Mouse (Mus musculus): Measurements from ENCODE around the gene Fam227b. TPM values are rescaled to one million over a fixed set of nuclear protein-coding genes. Genes with fewer than 3 reads are reported as not detected.

The Fam227b gene
- polyA plus RNA-seq, 1 experiment from 2014 or later, result not detected

DNA sequence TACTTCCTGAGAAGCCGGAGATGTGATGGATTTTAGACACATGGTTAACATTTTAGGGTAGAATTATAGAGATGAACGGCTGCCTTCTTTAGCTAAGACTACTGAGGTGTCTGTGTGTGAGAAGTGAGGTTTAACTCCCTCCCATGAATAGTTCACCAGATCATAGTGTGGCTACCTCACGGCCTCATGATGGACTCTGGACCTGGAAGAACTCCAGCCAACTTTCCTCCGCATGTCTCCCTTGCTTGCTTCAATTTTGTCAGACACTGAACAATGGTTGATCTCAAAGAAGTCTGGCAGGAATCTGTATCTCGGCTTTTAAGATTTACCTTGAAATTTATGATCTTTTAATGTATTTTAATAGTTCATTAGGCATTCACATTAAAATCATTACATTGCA is 106.2 kb downstream of the Fam227b start:
- H3K36me3 ChIP-seq (ENCODE audit: control insufficient read depth, insufficient read depth, low read length), result no peaks in the 10 kb centered on the region
- no peak for ATAC-seq
- H3K4me1 ChIP-seq (ENCODE audit: control insufficient read depth, insufficient read depth, low read length), result no peaks in the 10 kb centered on the region
- no peak overlapping the region for H3K9ac ChIP-seq (ENCODE audit: low read length)
- no peak overlapping the region for H3K4me2 ChIP-seq (ENCODE audit: low read length)
- H3K9me3 ChIP-seq (replicated peaks; ENCODE audit: control insufficient read depth, low read length), result no peaks in the 10 kb centered on the region
- no peak for DNase-seq (ENCODE audit: low spot score)
- no peaks in the 10 kb centered on the region for H3K27me3 ChIP-seq (replicated peaks; ENCODE audit: control insufficient read depth, insufficient read depth, low read length)
- no peak overlapping the region for H3K4me3 ChIP-seq (ENCODE audit: low read depth, low read length)
- H3K27ac ChIP-seq (ENCODE audit: low read depth, low read length), result no peak overlapping the region
- WGBS, result 94% methylated on average over 5 of the region's 5 CpGs

- no peak overlapping the region for H3K27ac ChIP-seq (ENCODE audit: low read depth, low read length)
- DNase-seq (ENCODE audit: low spot score) (no peak), ATAC-seq (no peak)
- H3K4me2 ChIP-seq (ENCODE audit: low read length), result no peak overlapping the region
- no peaks in the 10 kb centered on the region for H3K27me3 ChIP-seq (replicated peaks; ENCODE audit: control insufficient read depth, insufficient read depth, low read length)
- no peaks in the 10 kb centered on the region for H3K9me3 ChIP-seq (replicated peaks; ENCODE audit: control insufficient read depth, low read length)
- no peaks in the 10 kb centered on the region for H3K4me1 ChIP-seq (ENCODE audit: control insufficient read depth, insufficient read depth, low read length)
- no peak overlapping the region for H3K4me3 ChIP-seq (ENCODE audit: low read depth, low read length)
- no peaks in the 10 kb centered on the region for H3K36me3 ChIP-seq (ENCODE audit: control insufficient read depth, insufficient read depth, low read length)
- 39% methylated on average over 3 of the region's 3 CpGs for WGBS
- H3K9ac ChIP-seq (ENCODE audit: low read length), result no peak overlapping the region
Measured at GRCm38 (mm10) chr2:126042674-126043073, 109.1 kb downstream of the Fam227b start.

DNA sequence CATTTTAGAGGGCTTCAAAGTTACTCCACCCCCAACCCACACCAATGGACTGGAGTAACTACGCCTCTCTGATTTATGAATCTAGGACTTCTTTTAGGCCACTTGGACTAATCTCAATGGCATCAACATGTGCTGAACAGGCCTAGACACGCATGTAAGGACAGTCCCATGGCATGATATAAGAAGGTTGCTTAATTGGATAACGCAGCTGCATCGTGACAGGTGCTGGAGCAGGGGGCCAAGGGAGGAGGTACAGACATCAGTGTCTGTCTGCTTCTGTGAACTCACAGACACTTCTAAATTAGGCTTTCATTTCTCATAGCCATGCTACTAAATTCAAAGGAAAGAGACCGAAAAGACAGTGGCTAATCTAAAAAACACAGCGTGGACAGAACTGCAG is 110.6 kb downstream of the Fam227b start:
- DNase-seq (ENCODE audit: low spot score) (no peak), ATAC-seq (no peak)
- Histone ChIP-seq H3K4me2 (ENCODE audit: low read length) (no peak overlapping the region), H3K9ac (ENCODE audit: low read length) (no peak overlapping the region), H3K9me3 (replicated peaks; ENCODE audit: control insufficient read depth, low read length) (no peaks in the 10 kb centered on the region), H3K4me1 (ENCODE audit: control insufficient read depth, insufficient read depth, low read length) (no peaks in the 10 kb centered on the region), H3K27ac (ENCODE audit: low read depth, low read length) (no peak overlapping the region), H3K36me3 (ENCODE audit: control insufficient read depth, insufficient read depth, low read length) (no peaks in the 10 kb centered on the region), H3K27me3 (replicated peaks; ENCODE audit: control insufficient read depth, insufficient read depth, low read length) (no peaks in the 10 kb centered on the region), H3K4me3 (ENCODE audit: low read depth, low read length) (no peak overlapping the region)
- 87% methylated on average over 6 of the region's 6 CpGs for WGBS

DNA sequence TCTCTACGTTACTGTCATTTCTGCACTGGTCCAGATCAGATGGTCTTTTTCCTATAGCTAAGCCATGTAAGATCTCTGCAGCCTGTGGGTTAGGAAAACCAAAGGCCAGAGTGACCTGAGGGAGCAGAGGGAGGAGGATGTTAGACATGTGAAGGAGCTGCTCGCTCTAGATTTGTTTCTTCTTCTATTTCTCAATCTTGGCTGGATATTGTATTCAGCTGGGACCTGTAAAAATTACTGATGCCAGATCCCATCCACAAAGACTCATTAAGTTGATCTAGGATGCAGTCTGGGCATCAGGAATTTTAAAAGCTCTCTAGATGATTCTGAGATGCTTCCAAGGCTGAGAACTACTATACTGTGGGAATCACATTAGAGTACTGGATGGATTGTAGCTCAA is 111.2 kb downstream of the Fam227b start:
- Histone ChIP-seq H3K9me3 (replicated peaks; ENCODE audit: control insufficient read depth, low read length) (no peaks in the 10 kb centered on the region), H3K4me2 (ENCODE audit: low read length) (no peak overlapping the region), H3K27ac (ENCODE audit: low read depth, low read length) (no peak overlapping the region), H3K4me3 (ENCODE audit: low read depth, low read length) (no peak overlapping the region), H3K4me1 (ENCODE audit: control insufficient read depth, insufficient read depth, low read length) (no peaks in the 10 kb centered on the region), H3K27me3 (replicated peaks; ENCODE audit: control insufficient read depth, insufficient read depth, low read length) (no peaks in the 10 kb centered on the region), H3K36me3 (ENCODE audit: control insufficient read depth, insufficient read depth, low read length) (no peaks in the 10 kb centered on the region), H3K9ac (ENCODE audit: low read length) (no peak overlapping the region)
- DNase-seq (ENCODE audit: low spot score) (no peak), ATAC-seq (no peak)
- WGBS, result 90% methylated on average over 2 of the region's 2 CpGs

DNA sequence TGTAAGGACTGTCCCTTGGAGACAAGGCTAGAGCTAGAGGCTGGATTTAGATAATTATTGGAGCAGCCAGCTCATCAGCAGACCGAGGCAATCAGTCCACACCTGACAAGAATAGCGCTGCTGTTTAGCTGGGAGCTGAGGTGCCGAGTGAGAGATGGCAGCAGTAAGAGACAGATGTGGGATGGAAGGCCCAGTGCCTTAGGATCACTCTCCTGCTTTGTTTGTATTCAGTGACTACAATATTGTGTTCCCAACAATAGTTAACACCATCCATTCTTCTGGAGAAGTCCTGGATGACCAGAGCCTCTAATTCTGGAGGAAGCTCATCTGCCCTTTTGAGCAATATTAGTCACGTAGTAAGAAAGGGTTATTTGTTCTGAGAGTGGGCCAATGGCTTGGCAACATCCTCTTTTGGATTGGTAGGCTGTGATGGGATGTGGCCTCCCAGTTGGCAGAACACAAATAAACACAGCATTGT is 112.4 kb downstream of the Fam227b start:
- 82% methylated on average over 4 of the region's 4 CpGs for WGBS
- Histone ChIP-seq H3K4me2 (ENCODE audit: low read length) (no peak overlapping the region), H3K9me3 (replicated peaks; ENCODE audit: control insufficient read depth, low read length) (no peaks in the 10 kb centered on the region), H3K27me3 (replicated peaks; ENCODE audit: control insufficient read depth, insufficient read depth, low read length) (no peaks in the 10 kb centered on the region), H3K36me3 (ENCODE audit: control insufficient read depth, insufficient read depth, low read length) (no peaks in the 10 kb centered on the region), H3K9ac (ENCODE audit: low read length) (no peak overlapping the region), H3K4me3 (ENCODE audit: low read depth, low read length) (no peak overlapping the region), H3K27ac (ENCODE audit: low read depth, low read length) (no peak overlapping the region), H3K4me1 (ENCODE audit: control insufficient read depth, insufficient read depth, low read length) (no peaks in the 10 kb centered on the region)
- no peak for ATAC-seq
- DNase-seq (ENCODE audit: low spot score), result no peak

GRCm38 (mm10) chr2:126038221-126039000 is 113.4 kb downstream of the Fam227b start:
- 59% methylated on average over 7 of the region's 7 CpGs for WGBS
- no peak for ATAC-seq
- no peak overlapping the region for H3K9ac ChIP-seq (ENCODE audit: low read length)
- no peak overlapping the region for H3K4me3 ChIP-seq (ENCODE audit: low read depth, low read length)
- H3K9me3 ChIP-seq (replicated peaks; ENCODE audit: control insufficient read depth, low read length), result no peaks in the 10 kb centered on the region
- H3K4me1 ChIP-seq (ENCODE audit: control insufficient read depth, insufficient read depth, low read length), result no peaks in the 10 kb centered on the region
- no peak overlapping the region for H3K27ac ChIP-seq (ENCODE audit: low read depth, low read length)
- no peak for DNase-seq (ENCODE audit: low spot score)
- H3K4me2 ChIP-seq (ENCODE audit: low read length), result no peak overlapping the region
- no peaks in the 10 kb centered on the region for H3K27me3 ChIP-seq (replicated peaks; ENCODE audit: control insufficient read depth, insufficient read depth, low read length)
- H3K36me3 ChIP-seq (ENCODE audit: control insufficient read depth, insufficient read depth, low read length), result no peaks in the 10 kb centered on the region

DNA sequence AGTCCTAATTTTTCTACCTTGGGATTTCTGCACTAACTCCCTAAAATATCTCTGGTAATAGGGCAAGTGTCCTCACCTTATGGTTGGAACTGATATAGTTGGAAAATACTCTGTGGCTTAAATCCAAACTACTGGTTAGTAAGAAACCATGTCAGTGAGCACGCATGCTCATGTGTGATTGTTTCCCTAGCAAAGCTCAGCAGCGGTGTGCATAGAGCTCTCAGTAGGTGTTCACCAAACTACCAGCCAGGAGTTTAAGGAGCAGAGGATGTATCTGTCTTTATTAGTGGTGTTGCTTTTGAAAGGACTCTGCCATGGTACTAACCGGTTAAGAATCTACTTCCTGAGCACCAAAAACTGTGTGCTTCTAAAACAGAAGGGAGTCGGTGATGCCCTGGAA is 115.7 kb downstream of the Fam227b start:
- Histone ChIP-seq H3K27me3 (replicated peaks; ENCODE audit: control insufficient read depth, insufficient read depth, low read length) (no peaks in the 10 kb centered on the region), H3K4me3 (ENCODE audit: low read depth, low read length) (no peak overlapping the region), H3K9ac (ENCODE audit: low read length) (no peak overlapping the region), H3K36me3 (ENCODE audit: control insufficient read depth, insufficient read depth, low read length) (no peaks in the 10 kb centered on the region), H3K27ac (ENCODE audit: low read depth, low read length) (no peak overlapping the region), H3K9me3 (replicated peaks; ENCODE audit: control insufficient read depth, low read length) (no peaks in the 10 kb centered on the region), H3K4me2 (ENCODE audit: low read length) (no peak overlapping the region), H3K4me1 (ENCODE audit: control insufficient read depth, insufficient read depth, low read length) (no peaks in the 10 kb centered on the region)
- WGBS, result 90% methylated on average over 4 of the region's 4 CpGs
- ATAC-seq (no peak), DNase-seq (ENCODE audit: low spot score) (no peak)

GRCm38 (mm10) chr2:126035013-126035770 is 116.6 kb downstream of the Fam227b start:
- Histone ChIP-seq H3K9ac (ENCODE audit: low read length) (no peak overlapping the region), H3K27ac (ENCODE audit: low read depth, low read length) (no peak overlapping the region), H3K27me3 (replicated peaks; ENCODE audit: control insufficient read depth, insufficient read depth, low read length) (no peaks in the 10 kb centered on the region), H3K4me2 (ENCODE audit: low read length) (no peak overlapping the region), H3K4me1 (ENCODE audit: control insufficient read depth, insufficient read depth, low read length) (no peaks in the 10 kb centered on the region), H3K36me3 (ENCODE audit: control insufficient read depth, insufficient read depth, low read length) (no peaks in the 10 kb centered on the region), H3K4me3 (ENCODE audit: low read depth, low read length) (no peak overlapping the region), H3K9me3 (replicated peaks; ENCODE audit: control insufficient read depth, low read length) (no peaks in the 10 kb centered on the region)
- ATAC-seq (no peak), DNase-seq (ENCODE audit: low spot score) (no peak)
- 90% methylated on average over 15 of the region's 15 CpGs for WGBS
